Mouse (Mus musculus) neural tube, embryonic 14.5 days (tissue): ENCODE data around the gene Evc2. TPM values are rescaled to one million over a fixed set of nuclear protein-coding genes. Genes with fewer than 3 reads are reported as not detected.
A peak's percentile ranks its signal among the peaks of the same experiment; 100 is the strongest.

ENCODE experiments used
- ATAC-seq: fragments of 200-750 bp; cut with Nextera tagmentation; 2 replicates; pipeline ENCODE4 v1.8.0; 2017; ENCODE audit warnings: low read depth, mild to moderate bottlenecking, moderate TSS enrichment, moderate library complexity
- H3K27ac ChIP-seq: fragments of 300-500 bp; sonication (generic); 2 replicates; pipeline ENCODE4 v1.5.1; 2014; ENCODE audit warnings: low read depth, mild to moderate bottlenecking, control low read depth, low read length, moderate library complexity, mixed read lengths
- H3K27me3 ChIP-seq: fragments of 300-500 bp; sonication (generic); 2 replicates; pipeline ENCODE4 v1.6.1; 2014; ENCODE audit warnings: low read length; ENCODE audit not compliant: control insufficient read depth, insufficient read depth
- H3K36me3 ChIP-seq: fragments of 300-500 bp; sonication (generic); 2 replicates; pipeline ENCODE4 v1.6.1; 2014; ENCODE audit warnings: low read length, mixed read lengths; ENCODE audit not compliant: control insufficient read depth, insufficient read depth
- H3K4me1 ChIP-seq: fragments of 300-500 bp; sonication (generic); 2 replicates; pipeline ENCODE4 v1.6.1; 2014; ENCODE audit warnings: low read length; ENCODE audit not compliant: control insufficient read depth, insufficient read depth
- H3K4me2 ChIP-seq: fragments of 300-500 bp; sonication (generic); 2 replicates; pipeline ENCODE4 v1.6.1; 2014; ENCODE audit warnings: mild to moderate bottlenecking, low read depth, low read length, control low read depth
- H3K4me3 ChIP-seq: fragments of 300-500 bp; sonication (generic); 2 replicates; pipeline ENCODE4 v1.5.1; 2014; ENCODE audit warnings: low read depth, low read length, control low read depth, mixed read lengths
- H3K9ac ChIP-seq: fragments of 300-500 bp; sonication (generic); replicated peaks from 2 replicates; pipeline ENCODE4 v1.6.1; 2014; ENCODE audit warnings: low read depth, mild to moderate bottlenecking, control low read depth, low read length, mixed read lengths
- H3K9me3 ChIP-seq: fragments of 300-500 bp; sonication (generic); 2 replicates; pipeline ENCODE4 v1.6.1; 2016; ENCODE audit warnings: low read length; ENCODE audit not compliant: control insufficient read depth
- WGBS: fragments of 180-500 bp; shearing (Covaris S2); extraction: QIAGEN DNeasy Blood & Tissue Kit; methylation state at CpG from one replicate; pipeline ENCODE4 v1.1.7; 2014; 5-methylcytosine and 5-hydroxymethylcytosine counted together
- polyA plus RNA-seq: library from polyadenylated mRNA; unstranded; fragments of >200 nt; fragmentation: Nextera tagmentation; extraction: Ambion mirVana; gene quantifications from 2 replicates; pipeline ENCODE4 v1.2.1, GENCODE M21; 2014

Evc2 gene
- polyA plus RNA-seq, 1 experiment from 2014 or later = 3.7 TPM

- Histone ChIP-seq H3K27ac (no peak overlapping the region), H3K9ac (no peak overlapping the region), H3K9me3 (no peaks in the 10 kb centered on the region), H3K27me3 (no peaks in the 10 kb centered on the region), H3K4me2 (no peak overlapping the region), H3K36me3 (no peaks in the 10 kb centered on the region), H3K4me3 (no peak overlapping the region), H3K4me1 (no peaks in the 10 kb centered on the region)
- no peak for ATAC-seq
- WGBS = 98% methylated on average over 4 of the region's 4 CpGs
Measured at GRCm38 (mm10) chr5:37320761-37321160, 17.5 kb upstream of the Evc2 start.

- no peak overlapping the region for H3K9ac ChIP-seq
- no peaks in the 10 kb centered on the region for H3K27me3 ChIP-seq
- WGBS = 89% methylated on average over 6 of the region's 6 CpGs
- no peak overlapping the region for H3K4me2 ChIP-seq
- no peak for ATAC-seq
- H3K4me3 ChIP-seq = no peak overlapping the region
- no peak overlapping the region for H3K27ac ChIP-seq
- H3K4me1 ChIP-seq = no peaks in the 10 kb centered on the region
- H3K9me3 ChIP-seq = no peaks in the 10 kb centered on the region
- no peaks in the 10 kb centered on the region for H3K36me3 ChIP-seq
Measured at GRCm38 (mm10) chr5:37326675-37327074, 11.6 kb upstream of the Evc2 start.

- 89% methylated on average over 8 of the region's 8 CpGs for WGBS
- H3K9me3 ChIP-seq = no peaks in the 10 kb centered on the region
Measured at GRCm38 (mm10) chr5:37330449-37331132, 7.7 kb upstream of the Evc2 start.

GRCm38 (mm10) chr5:37331133-37331505, 7.2 kb upstream of the Evc2 start:
- Histone ChIP-seq H3K27ac (no peak overlapping the region), H3K9ac (no peak overlapping the region), H3K4me3 (no peak overlapping the region), H3K27me3 (no peaks in the 10 kb centered on the region), H3K36me3 (no peaks in the 10 kb centered on the region), H3K4me1 (no peaks in the 10 kb centered on the region), H3K4me2 (no peak overlapping the region), H3K9me3 (no peaks in the 10 kb centered on the region)
- 96% methylated on average over 2 of the region's 2 CpGs for WGBS
- ATAC-seq = no peak

More at GRCm38 (mm10) chr5:37330449-37331132, 7.7 kb upstream of the Evc2 start:
- no peaks in the 10 kb centered on the region for H3K4me1 ChIP-seq
- H3K27ac ChIP-seq = no peak overlapping the region
- no peak for ATAC-seq
- H3K27me3 ChIP-seq = no peaks in the 10 kb centered on the region
- no peak overlapping the region for H3K4me3 ChIP-seq
- H3K9ac ChIP-seq = no peak overlapping the region
- no peaks in the 10 kb centered on the region for H3K36me3 ChIP-seq
- H3K4me2 ChIP-seq = no peak overlapping the region

GRCm38 (mm10) chr5:37332066-37332465, 6.2 kb upstream of the Evc2 start:
- H3K4me3 ChIP-seq = no peak overlapping the region
- no peaks in the 10 kb centered on the region for H3K36me3 ChIP-seq
- H3K9ac ChIP-seq = no peak overlapping the region
- ATAC-seq = no peak
- no peak overlapping the region for H3K27ac ChIP-seq
- 0 out of 2 replicates have a peak, but pooled peaks cover under 1% of the 10 kb centered on the region for H3K4me1 ChIP-seq
- H3K27me3 ChIP-seq = no peaks in the 10 kb centered on the region
- no peaks in the 10 kb centered on the region for H3K9me3 ChIP-seq
- no peak overlapping the region for H3K4me2 ChIP-seq
- WGBS = 83% methylated on average over 4 of the region's 4 CpGs

GRCm38 (mm10) chr5:37335061-37335460, 3.2 kb upstream of the Evc2 start:
- H3K36me3 ChIP-seq = no peaks in the 10 kb centered on the region
- H3K27me3 ChIP-seq = peaks cover 6% of the 10 kb centered on the region; the same call in 1 of the 2 replicates
- H3K9ac ChIP-seq = no peak overlapping the region
- peaks cover 7% of the 10 kb centered on the region; the same call in 1 of the 2 replicates for H3K4me1 ChIP-seq
- ATAC-seq = no peak
- no peak overlapping the region for H3K4me2 ChIP-seq
- 65% methylated on average over 3 of the region's 3 CpGs for WGBS
- no peak overlapping the region for H3K27ac ChIP-seq
- H3K4me3 ChIP-seq = no peak overlapping the region
- H3K9me3 ChIP-seq = no peaks in the 10 kb centered on the region

- Histone ChIP-seq H3K36me3 (no peaks in the 10 kb centered on the region), H3K9ac (peak within 1 kb of the TSS; percentile 46), H3K4me2 (peak within 1 kb of the TSS; percentile 88), H3K27ac (no peak within 1 kb of the TSS), H3K9me3 (no peaks in the 10 kb centered on the region), H3K27me3 (peaks cover 6% of the 10 kb centered on the region; the same call in 1 of the 2 replicates), H3K4me3 (peak within 1 kb of the TSS; percentile 57), H3K4me1 (peaks cover 7% of the 10 kb centered on the region; the same call in 1 of the 2 replicates)
- peak; percentile 78 for ATAC-seq
- WGBS = under 1% methylated on average over 48 of the region's 48 CpGs
Measured at GRCm38 (mm10) chr5:37336485-37337105, 1.7 kb upstream of the Evc2 start, which contains the start of gene Evc. Gene Evc, minus strand, starts transcription at chr5:37336894.

- Histone ChIP-seq H3K4me3 (no peak overlapping the region; the same call in 1 of the 2 replicates), H3K9me3 (no peaks in the 10 kb centered on the region), H3K4me2 (peak overlapping the region; percentile 69; the same call in 1 of the 2 replicates), H3K27me3 (peaks cover 6% of the 10 kb centered on the region; the same call in 1 of the 2 replicates), H3K36me3 (no peaks in the 10 kb centered on the region), H3K9ac (peak overlapping the region; percentile 49; the same call in 1 of the 2 replicates), H3K27ac (no peak overlapping the region), H3K4me1 (peaks cover 7% of the 10 kb centered on the region; the same call in 1 of the 2 replicates)
- no peak for ATAC-seq
- WGBS = 73% methylated on average over 3 of the region's 3 CpGs
Measured at GRCm38 (mm10) chr5:37337696-37338095, 603 bp upstream of the Evc2 start.

- 83% methylated on average over 2 of the region's 2 CpGs for WGBS
Measured at GRCm38 (mm10) chr5:37343962-37344361, 5.7 kb downstream of the Evc2 start.

More at GRCm38 (mm10) chr5:37343962-37344361, 5.7 kb downstream of the Evc2 start:
- H3K36me3 ChIP-seq = no peaks in the 10 kb centered on the region
- no peaks in the 10 kb centered on the region for H3K27me3 ChIP-seq
- no peaks in the 10 kb centered on the region for H3K9me3 ChIP-seq
- H3K4me1 ChIP-seq = no peaks in the 10 kb centered on the region
- no peak for ATAC-seq
- H3K27ac ChIP-seq = no peak overlapping the region
- no peak overlapping the region for H3K4me2 ChIP-seq
- no peak overlapping the region for H3K9ac ChIP-seq
- no peak overlapping the region for H3K4me3 ChIP-seq
